Mouse (Mus musculus) bone marrow, adult 2 months (tissue): ENCODE measurements around the gene Tubg2.

ENCODE experiments used
- CTCF ChIP-seq: fragments of 200-500 bp; IDR thresholded peaks from 2 replicates; pipeline ENCODE4 v1.5.1; 2011; ENCODE audit warnings: low read length, control low read depth; ENCODE audit not compliant: control insufficient read depth, insufficient read depth
- POLR2A ChIP-seq: fragments of 200-500 bp; IDR thresholded peaks from 2 replicates; pipeline ENCODE4 v1.6.1; 2011; ENCODE audit warnings: low read depth, mild to moderate bottlenecking, control low read depth, low read length, borderline replicate concordance; ENCODE audit not compliant: control insufficient read depth

DNA sequence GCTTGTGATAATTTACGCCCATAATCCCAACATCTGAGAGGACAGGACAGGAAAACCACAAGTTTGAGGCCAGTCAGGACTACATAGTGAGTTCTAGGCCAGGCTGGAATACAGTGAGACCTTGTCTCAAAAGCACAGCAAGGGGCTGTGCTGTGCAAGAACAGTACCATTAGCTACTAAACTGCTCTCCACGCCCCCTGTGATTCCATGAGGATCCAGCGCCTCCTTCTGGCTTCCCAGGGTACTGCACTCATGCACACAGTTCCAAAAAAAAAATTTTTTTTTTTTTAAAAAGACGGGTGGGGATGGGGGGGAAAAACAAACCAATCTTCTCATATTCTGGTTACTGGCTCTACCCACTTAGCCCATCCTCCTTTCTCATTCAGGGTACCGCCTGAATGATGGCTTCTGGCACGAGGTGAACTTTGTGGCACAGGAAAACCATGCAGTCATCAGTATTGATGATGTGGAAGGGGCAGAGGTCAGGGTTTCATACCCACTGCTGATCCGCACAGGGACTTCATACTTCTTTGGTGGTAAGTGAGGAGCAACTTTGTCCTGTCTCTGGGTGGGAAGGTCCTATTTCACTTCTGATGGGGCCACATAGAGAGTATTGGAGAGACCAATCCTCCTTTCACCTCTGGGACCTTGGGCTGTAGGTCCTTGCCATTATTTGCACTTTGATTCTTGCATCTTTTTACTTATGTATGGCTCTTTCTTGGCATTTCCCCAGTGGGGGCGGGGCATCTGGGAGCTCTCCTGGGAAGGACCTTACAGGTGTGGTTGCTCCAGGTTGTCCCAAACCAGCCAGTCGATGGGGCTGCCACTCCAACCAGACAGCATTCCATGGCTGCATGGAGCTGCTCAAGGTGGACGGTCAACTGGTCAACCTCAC lies 25.4 kb downstream of the Tubg2 start:
- TF ChIP-seq CTCF: peak; percentile 68
- TF ChIP-seq POLR2A: no peak
